Mouse (Mus musculus): Measurements from ENCODE around the gene Ppp4r2. TPM values are rescaled to one million over a fixed set of nuclear protein-coding genes. Genes with fewer than 3 reads are reported as not detected.

The Ppp4r2 gene
- polyA plus RNA-seq (2015; fragmentation: Nextera tagmentation; extraction: Ambion mirVana): 21.5 and 22.6 TPM in 2 replicates

DNA sequence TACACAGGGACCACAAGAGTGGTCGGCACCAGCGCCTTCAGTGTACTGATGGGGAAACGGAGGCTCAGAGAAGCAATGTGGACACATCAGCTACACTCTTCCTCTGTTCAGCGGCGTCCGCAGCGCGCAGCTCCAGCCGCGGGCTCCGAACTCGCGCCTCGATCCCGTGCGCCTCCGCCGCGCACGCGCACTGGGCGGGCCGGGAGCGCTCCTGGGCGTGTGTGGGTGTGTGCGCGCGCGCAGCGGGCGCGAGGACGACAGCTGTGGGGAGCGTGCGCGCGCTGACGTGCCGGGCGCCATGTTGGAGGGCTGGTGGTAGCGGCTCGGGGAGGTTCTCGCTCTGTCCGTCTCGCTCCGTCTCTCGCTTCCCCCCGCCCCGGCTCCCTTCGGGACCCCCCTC, at the start of gene Ppp4r2:
Gene Ppp4r2, plus strand, starts transcription at position 268 of the 400 bp plus-strand sequence.
- H3K36me3 ChIP-seq: peaks cover 32% of the 10 kb centered on the region
- H3K4me1 ChIP-seq: peaks cover 15% of the 10 kb centered on the region; the same call in 1 of the 2 replicates
- no peaks in the 10 kb centered on the region for H3K27me3 ChIP-seq
- peak within 1 kb of the TSS; percentile 76 for H3K9ac ChIP-seq
- peak; percentile 97 for ATAC-seq (replicated peaks; ENCODE audit: low FRiP score)
- H3K27ac ChIP-seq: peak within 1 kb of the TSS; percentile 88
- WGBS: under 1% methylated on average over 42 of the region's 50 CpGs
- H3K4me3 ChIP-seq (replicated peaks): peak within 1 kb of the TSS; percentile 86
- H3K4me2 ChIP-seq: peak within 1 kb of the TSS; percentile 63
- H3K9me3 ChIP-seq (replicated peaks): no peaks in the 10 kb centered on the region

DNA sequence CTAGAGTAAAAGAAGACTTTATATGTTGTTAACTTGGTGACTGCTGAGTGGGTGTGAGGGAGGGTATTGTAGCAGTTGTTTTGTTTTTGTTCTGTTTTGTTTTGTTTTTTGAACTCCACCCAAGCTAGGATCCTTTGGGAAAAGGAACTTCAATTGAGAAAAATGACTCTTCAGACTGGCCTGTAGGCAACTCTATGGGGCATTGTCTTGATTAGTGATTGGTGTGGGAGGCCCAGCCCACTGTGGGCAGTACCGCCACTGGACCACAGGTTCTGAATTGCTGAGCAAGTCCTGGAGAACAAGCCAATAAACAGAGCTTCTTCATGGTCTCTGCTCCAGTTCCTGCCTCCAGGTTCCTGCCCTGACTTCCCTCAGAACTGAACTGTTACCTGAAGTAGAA, 45.7 kb upstream of the Ppp4r2 start:
- Histone ChIP-seq H3K9ac (no peak overlapping the region), H3K4me1 (no peaks in the 10 kb centered on the region), H3K9me3 (replicated peaks) (no peaks in the 10 kb centered on the region), H3K27ac (no peak overlapping the region), H3K4me2 (no peak overlapping the region), H3K4me3 (replicated peaks) (no peak overlapping the region), H3K27me3 (no peaks in the 10 kb centered on the region), H3K36me3 (peaks cover 19% of the 10 kb centered on the region)
- WGBS: 86% methylated on average over 1 of the region's 1 CpGs
- no peak for ATAC-seq (replicated peaks; ENCODE audit: low FRiP score)

DNA sequence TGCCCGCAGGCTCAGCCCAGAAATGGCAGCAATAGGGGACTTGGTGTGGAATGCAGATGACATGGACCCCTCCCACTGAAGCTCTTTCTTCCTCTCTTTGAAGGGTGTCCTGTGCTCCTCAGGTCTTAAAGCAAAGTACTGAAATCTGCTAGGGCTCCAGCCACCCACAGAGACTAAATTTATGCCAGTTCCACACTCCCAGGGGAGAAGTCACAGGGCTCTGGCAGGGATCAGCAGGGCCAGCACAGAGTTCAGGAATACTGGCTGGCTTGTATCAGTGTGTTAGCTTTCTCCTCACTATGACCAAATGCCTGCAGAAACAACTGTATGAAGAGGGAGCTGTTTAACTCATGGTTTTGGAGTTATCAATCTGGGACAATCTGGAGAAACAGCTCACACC, 44.3 kb upstream of the Ppp4r2 start:
- 79% methylated on average over 1 of the region's 1 CpGs for WGBS
- Histone ChIP-seq H3K27me3 (no peaks in the 10 kb centered on the region), H3K4me2 (no peak overlapping the region), H3K36me3 (peaks cover 16% of the 10 kb centered on the region), H3K27ac (no peak overlapping the region), H3K4me1 (no peaks in the 10 kb centered on the region), H3K9ac (no peak overlapping the region), H3K9me3 (replicated peaks) (no peaks in the 10 kb centered on the region), H3K4me3 (replicated peaks) (no peak overlapping the region)
- ATAC-seq (replicated peaks; ENCODE audit: low FRiP score): no peak

DNA sequence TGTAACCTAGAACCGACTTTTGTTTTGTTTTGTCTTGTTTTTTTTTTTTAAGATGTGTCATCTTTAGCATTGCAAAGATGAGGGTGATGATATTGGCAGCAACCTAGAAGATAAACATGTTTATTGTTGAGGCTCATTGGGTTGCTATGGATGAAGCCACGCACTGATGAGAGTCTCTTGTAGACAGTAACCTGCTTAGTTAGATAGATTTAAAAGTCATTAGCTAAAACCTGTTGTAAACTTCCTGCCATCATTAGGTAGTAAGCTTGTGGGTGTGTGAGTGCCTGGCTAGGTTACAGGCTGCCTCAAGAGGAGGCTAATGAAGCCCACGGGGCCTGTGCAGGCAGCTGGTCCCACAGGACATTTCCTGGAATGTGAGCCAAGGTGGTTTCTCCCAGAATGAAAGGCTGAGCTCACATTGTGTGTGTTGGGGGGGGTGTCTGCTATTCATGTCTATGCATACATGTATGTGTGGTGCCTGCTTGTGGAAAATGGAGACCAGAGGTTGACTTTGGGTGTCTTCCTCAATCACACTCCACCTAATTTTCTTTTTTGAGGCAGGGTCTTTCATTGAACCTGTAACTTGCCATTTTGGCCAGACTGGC, 41.3 kb upstream of the Ppp4r2 start:
- no peaks in the 10 kb centered on the region for H3K27me3 ChIP-seq
- H3K9ac ChIP-seq: no peak overlapping the region
- no peaks in the 10 kb centered on the region for H3K9me3 ChIP-seq (replicated peaks)
- no peaks in the 10 kb centered on the region for H3K4me1 ChIP-seq
- no peak overlapping the region for H3K4me3 ChIP-seq (replicated peaks)
- WGBS: 74% methylated on average over 3 of the region's 3 CpGs
- ATAC-seq (replicated peaks; ENCODE audit: low FRiP score): no peak
- peaks cover 5% of the 10 kb centered on the region; the same call in 1 of the 2 replicates for H3K36me3 ChIP-seq
- H3K27ac ChIP-seq: no peak overlapping the region
- no peak overlapping the region for H3K4me2 ChIP-seq

DNA sequence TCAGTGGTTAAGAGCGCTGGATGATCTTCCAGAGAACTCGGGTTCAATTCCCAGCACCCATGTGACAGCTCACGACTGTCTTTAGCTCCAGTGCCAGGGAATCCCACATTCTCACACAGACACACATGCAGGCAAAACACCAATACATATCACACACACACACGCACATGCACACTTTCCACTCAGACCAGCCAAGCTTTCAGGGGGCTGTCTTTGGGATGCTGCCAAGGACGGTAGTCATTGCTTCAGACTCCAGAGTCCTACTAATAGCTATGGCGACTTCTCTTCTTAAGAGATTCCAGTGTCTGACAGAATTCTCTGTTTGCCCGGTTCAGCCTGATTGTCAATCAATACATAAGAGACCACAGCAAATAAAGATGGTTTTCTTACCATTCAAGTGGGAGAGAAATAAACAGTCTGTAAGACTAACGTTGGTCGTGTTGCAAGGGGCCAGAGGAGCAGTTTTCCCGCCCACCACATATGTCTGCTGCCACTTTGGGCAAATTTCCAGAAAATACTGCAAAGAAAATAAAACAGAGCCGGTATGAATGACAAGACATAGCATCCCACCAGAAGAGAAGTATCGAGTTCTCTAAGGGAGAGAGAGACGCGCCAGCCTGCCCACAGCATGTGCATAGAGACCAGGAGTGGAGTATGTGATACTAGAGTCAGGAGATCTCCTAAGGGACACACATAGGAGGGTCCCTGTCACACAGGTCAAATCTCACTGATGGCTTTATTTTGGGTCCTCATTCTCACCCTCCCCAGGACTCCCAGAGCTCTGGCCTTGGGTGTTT, 40.3 kb upstream of the Ppp4r2 start:
- ATAC-seq (replicated peaks; ENCODE audit: low FRiP score): no peak
- Histone ChIP-seq H3K4me1 (no peaks in the 10 kb centered on the region), H3K4me3 (replicated peaks) (no peak overlapping the region), H3K4me2 (no peak overlapping the region), H3K9me3 (replicated peaks) (no peaks in the 10 kb centered on the region), H3K27ac (no peak overlapping the region), H3K36me3 (no peaks in the 10 kb centered on the region), H3K27me3 (no peaks in the 10 kb centered on the region), H3K9ac (no peak overlapping the region)
- WGBS: 59% methylated on average over 14 of the region's 14 CpGs

DNA sequence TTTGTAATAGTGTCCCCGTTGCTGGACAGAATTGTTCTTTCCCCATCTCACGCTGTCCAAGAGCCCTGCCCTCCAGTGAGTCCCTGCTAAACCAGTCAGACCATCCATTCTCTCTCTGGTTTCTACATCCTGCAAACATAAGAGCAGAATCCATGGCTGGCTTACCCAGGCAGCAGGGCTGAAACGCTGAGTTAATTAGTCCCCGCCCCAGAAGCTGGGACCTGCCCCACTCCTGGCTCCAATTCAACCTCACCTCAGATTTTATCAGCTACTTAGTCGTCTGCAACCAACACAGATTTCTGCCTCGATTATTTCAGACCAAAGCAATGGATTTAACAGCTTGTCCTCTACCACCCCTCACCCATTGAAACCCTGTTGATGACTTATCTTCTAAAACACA, 37.6 kb upstream of the Ppp4r2 start:
- H3K9me3 ChIP-seq (replicated peaks): no peaks in the 10 kb centered on the region
- 0 out of 2 replicates have a peak, but pooled peaks cover 3% of the 10 kb centered on the region for H3K36me3 ChIP-seq
- peak; percentile 46; the same call in 1 of the 2 replicates for ATAC-seq (replicated peaks; ENCODE audit: low FRiP score)
- H3K9ac ChIP-seq: no peak overlapping the region
- no peak overlapping the region for H3K4me3 ChIP-seq (replicated peaks)
- peaks cover 7% of the 10 kb centered on the region for H3K4me1 ChIP-seq
- H3K27ac ChIP-seq: peak overlapping the region; percentile 47
- H3K4me2 ChIP-seq: no peak overlapping the region
- WGBS: 42% methylated on average over 6 of the region's 6 CpGs
- no peaks in the 10 kb centered on the region for H3K27me3 ChIP-seq

DNA sequence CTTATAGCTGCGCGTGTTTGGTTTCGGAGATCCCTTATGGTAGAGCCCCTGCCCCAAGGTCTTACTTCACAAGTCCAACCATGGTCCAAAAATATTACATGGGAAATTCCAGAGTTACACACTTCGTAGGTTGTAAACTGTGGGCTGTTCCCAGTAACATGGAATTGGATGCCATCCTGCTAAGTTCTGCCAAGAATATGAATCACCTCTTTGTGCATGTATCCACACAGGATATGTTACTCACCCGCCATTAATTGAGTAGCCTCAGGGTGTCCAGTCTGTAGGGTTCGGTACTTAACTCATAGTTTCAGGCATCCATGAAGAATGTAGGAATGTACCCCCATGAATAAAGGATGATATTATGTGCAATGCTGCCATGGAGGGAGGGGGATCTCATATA, 34.1 kb upstream of the Ppp4r2 start:
- ATAC-seq (replicated peaks; ENCODE audit: low FRiP score): no peak
- H3K4me1 ChIP-seq: peaks cover 18% of the 10 kb centered on the region
- no peak overlapping the region for H3K4me3 ChIP-seq (replicated peaks)
- H3K27ac ChIP-seq: no peak overlapping the region
- 0 out of 2 replicates have a peak, but pooled peaks cover 3% of the 10 kb centered on the region for H3K36me3 ChIP-seq
- 85% methylated on average over 6 of the region's 6 CpGs for WGBS
- H3K27me3 ChIP-seq: no peaks in the 10 kb centered on the region
- no peaks in the 10 kb centered on the region for H3K9me3 ChIP-seq (replicated peaks)
- H3K4me2 ChIP-seq: no peak overlapping the region
- H3K9ac ChIP-seq: no peak overlapping the region

DNA sequence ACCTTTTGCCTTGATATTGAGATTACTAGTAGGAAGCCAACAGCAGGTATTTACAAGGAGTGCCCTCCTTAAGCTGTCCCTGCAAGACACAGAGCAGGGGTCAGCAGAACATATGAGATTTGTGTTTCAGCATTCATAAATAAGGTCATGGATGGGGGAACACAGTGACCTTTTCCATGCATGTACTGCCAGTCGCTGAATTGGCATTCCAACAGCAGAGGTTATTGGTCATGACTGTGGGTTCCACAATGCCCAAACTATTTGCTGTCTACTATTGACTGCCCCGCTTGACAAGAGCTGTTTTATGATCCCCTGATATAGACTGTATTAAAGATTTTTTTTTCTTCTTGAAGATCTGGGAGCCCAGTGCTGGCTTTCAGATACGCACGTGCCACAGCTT, 33.7 kb upstream of the Ppp4r2 start:
- 90% methylated on average over 4 of the region's 4 CpGs for WGBS
- H3K27me3 ChIP-seq: no peaks in the 10 kb centered on the region
- peaks cover 18% of the 10 kb centered on the region for H3K4me1 ChIP-seq

DNA sequence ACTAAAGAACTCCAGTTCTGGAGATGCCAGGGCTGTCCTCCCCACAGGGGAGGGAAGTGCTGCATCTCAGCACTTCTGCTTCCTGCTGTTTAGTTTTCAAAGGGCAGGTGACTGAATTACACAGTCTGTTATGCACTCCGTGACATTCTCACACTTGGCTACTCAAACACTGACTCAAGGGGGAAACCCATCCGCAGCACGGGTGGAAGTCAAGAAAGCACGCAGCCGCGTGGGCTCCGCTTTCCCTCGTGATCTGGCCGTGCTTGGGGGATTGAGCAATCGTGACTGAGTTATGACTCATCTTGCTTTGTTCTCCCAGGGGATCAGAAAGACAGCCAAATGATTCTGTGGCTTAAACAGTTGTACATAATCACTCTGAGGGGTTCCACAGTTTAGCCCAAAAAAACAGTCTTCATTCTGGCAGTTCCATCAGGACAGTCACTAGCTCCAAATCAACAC, 32.9 kb upstream of the Ppp4r2 start:
- Histone ChIP-seq H3K4me1 (peaks cover 18% of the 10 kb centered on the region), H3K27me3 (no peaks in the 10 kb centered on the region), H3K36me3 (0 out of 2 replicates have a peak, but pooled peaks cover 3% of the 10 kb centered on the region), H3K4me2 (no peak overlapping the region), H3K9ac (no peak overlapping the region), H3K9me3 (replicated peaks) (no peaks in the 10 kb centered on the region), H3K4me3 (replicated peaks) (no peak overlapping the region), H3K27ac (no peak overlapping the region)
- ATAC-seq (replicated peaks; ENCODE audit: low FRiP score): no peak
- WGBS: 35% methylated on average over 10 of the region's 10 CpGs

More for the DNA sequence above, 33.7 kb upstream of the Ppp4r2 start:
- Histone ChIP-seq H3K27ac (no peak overlapping the region), H3K4me3 (replicated peaks) (no peak overlapping the region), H3K9ac (no peak overlapping the region), H3K36me3 (0 out of 2 replicates have a peak, but pooled peaks cover 3% of the 10 kb centered on the region), H3K9me3 (replicated peaks) (no peaks in the 10 kb centered on the region), H3K4me2 (no peak overlapping the region)
- no peak for ATAC-seq (replicated peaks; ENCODE audit: low FRiP score)

DNA sequence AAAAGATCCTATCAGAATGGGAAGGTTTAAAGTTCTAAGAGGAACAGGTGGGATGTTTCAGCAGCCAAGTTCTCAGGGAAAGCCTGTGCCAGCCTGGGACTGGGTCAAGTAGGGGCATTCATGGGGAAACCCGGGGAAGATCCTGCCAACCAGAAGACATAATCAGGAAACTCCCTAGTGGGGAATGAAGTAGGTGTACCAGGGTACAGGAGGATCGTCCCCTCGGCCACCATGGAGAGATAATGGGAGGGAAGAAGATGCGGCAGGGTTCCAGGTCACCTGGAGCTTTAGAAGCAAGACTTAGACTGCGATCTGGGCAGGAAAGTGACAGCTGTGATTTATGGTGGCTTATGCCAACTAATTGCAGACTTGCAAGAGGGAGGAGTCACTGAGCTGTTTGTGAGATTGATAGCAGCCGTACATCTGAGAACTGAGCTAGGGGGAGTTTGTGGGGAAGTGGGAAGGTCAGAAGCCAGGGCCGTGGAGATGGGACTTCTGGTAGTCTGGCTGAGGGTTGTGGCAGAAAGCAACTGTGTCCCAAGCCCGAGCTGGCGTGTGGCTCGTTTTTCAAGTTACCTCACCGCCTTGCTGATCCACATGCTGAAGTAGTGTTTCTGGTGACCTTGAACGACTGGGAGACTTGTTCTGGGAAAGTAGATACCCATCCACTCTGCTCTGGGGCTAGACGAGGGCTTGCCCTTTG, 30.9 kb upstream of the Ppp4r2 start:
- no peak overlapping the region for H3K27ac ChIP-seq
- WGBS: 28% methylated on average over 13 of the region's 13 CpGs
- H3K36me3 ChIP-seq: 0 out of 2 replicates have a peak, but pooled peaks cover 3% of the 10 kb centered on the region
- no peaks in the 10 kb centered on the region for H3K27me3 ChIP-seq
- ATAC-seq (replicated peaks; ENCODE audit: low FRiP score): peak; percentile 73; the same call in 1 of the 2 replicates
- peaks cover 18% of the 10 kb centered on the region for H3K4me1 ChIP-seq
- H3K4me3 ChIP-seq (replicated peaks): no peak overlapping the region
- no peaks in the 10 kb centered on the region for H3K9me3 ChIP-seq (replicated peaks)
- H3K9ac ChIP-seq: no peak overlapping the region
- H3K4me2 ChIP-seq: peak overlapping the region; percentile 23; the same call in 1 of the 2 replicates

DNA sequence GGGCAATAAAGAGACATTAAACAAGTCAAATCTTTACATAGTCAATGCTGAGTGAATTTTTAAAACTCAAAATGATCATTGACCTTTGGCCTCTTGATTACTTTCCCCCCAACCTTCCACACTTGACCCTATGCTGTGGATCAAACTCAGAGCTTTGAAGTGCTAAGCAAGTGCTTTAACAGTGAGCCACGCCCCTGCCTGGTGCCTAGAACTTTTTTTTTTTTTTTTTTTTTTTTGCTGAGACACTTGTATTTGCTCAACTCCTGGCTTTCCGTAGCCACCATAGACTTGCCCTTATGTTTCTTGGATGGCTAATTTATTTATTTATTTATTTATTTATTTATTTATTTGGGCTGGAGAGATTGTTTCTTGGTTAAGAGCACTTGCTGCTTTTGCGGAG, 30.2 kb upstream of the Ppp4r2 start:
- Histone ChIP-seq H3K9me3 (replicated peaks) (no peaks in the 10 kb centered on the region), H3K4me3 (replicated peaks) (no peak overlapping the region), H3K9ac (no peak overlapping the region), H3K27me3 (no peaks in the 10 kb centered on the region), H3K4me2 (no peak overlapping the region), H3K27ac (no peak overlapping the region), H3K4me1 (peaks cover 18% of the 10 kb centered on the region), H3K36me3 (0 out of 2 replicates have a peak, but pooled peaks cover 3% of the 10 kb centered on the region)
- WGBS: 56% methylated on average over 3 of the region's 3 CpGs
- no peak for ATAC-seq (replicated peaks; ENCODE audit: low FRiP score)

DNA sequence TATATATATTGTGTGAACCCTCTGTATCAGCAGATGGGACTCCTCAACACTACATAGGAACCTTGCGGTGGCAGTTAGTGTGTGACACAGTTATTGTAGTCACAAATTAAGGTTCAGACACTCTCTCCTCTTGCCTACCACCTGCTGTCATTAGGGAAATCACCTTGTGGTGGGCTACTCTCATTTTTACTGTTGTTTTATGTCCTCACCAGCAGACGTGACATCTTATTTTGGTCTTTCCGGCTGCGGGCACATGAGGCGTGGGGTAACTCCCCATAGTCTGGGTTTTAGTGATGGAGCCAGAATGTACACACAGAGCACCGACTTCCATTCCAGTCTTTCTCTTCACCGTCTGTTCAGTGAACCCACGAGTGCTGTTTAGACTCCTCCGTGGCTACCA, 26.2 kb upstream of the Ppp4r2 start:
- Histone ChIP-seq H3K27me3 (no peaks in the 10 kb centered on the region), H3K27ac (no peak overlapping the region), H3K36me3 (no peaks in the 10 kb centered on the region), H3K4me1 (peaks cover 10% of the 10 kb centered on the region), H3K9ac (no peak overlapping the region), H3K4me3 (replicated peaks) (no peak overlapping the region), H3K4me2 (no peak overlapping the region), H3K9me3 (replicated peaks) (no peaks in the 10 kb centered on the region)
- WGBS: 88% methylated on average over 9 of the region's 9 CpGs
- ATAC-seq (replicated peaks; ENCODE audit: low FRiP score): no peak
